Mouse (Mus musculus): ENCODE measurements around the gene Zmynd19. TPM values are rescaled to one million over a fixed set of nuclear protein-coding genes. Genes with fewer than 3 reads are reported as not detected.

Gene Zmynd19
- polyA plus RNA-seq, 1 experiment from 2014 or later = 24.3 TPM

- Histone ChIP-seq H3K27me3 (replicated peaks) (no peaks in the 10 kb centered on the region), H3K4me1 (no peaks in the 10 kb centered on the region), H3K4me3 (no peak overlapping the region), H3K9ac (no peak overlapping the region), H3K27ac (no peak overlapping the region), H3K9me3 (no peaks in the 10 kb centered on the region), H3K4me2 (no peak overlapping the region), H3K36me3 (replicated peaks) (no peaks in the 10 kb centered on the region)
- WGBS = 81% methylated on average over 3 of the region's 3 CpGs
- no peak for ATAC-seq (replicated peaks)
Observed at GRCm38 (mm10) chr2:25000544-25001235, 51.1 kb downstream of the Zmynd19 start.

GRCm38 (mm10) chr2:25003946-25004786, 54.6 kb downstream of the Zmynd19 start:
- Histone ChIP-seq H3K4me1 (no peaks in the 10 kb centered on the region), H3K4me3 (no peak overlapping the region), H3K27ac (no peak overlapping the region), H3K9ac (no peak overlapping the region), H3K27me3 (replicated peaks) (no peaks in the 10 kb centered on the region), H3K4me2 (no peak overlapping the region), H3K9me3 (no peaks in the 10 kb centered on the region), H3K36me3 (replicated peaks) (no peaks in the 10 kb centered on the region)
- 42% methylated on average over 9 of the region's 9 CpGs for WGBS
- peak; percentile 56; the same call in 1 of the 2 replicates for ATAC-seq (replicated peaks)

- Histone ChIP-seq H3K27me3 (replicated peaks) (no peaks in the 10 kb centered on the region), H3K27ac (no peak overlapping the region), H3K9ac (no peak overlapping the region), H3K4me2 (no peak overlapping the region), H3K9me3 (no peaks in the 10 kb centered on the region), H3K4me1 (no peaks in the 10 kb centered on the region), H3K4me3 (no peak overlapping the region), H3K36me3 (replicated peaks) (no peaks in the 10 kb centered on the region)
- no peak for ATAC-seq (replicated peaks)
- WGBS = 95% methylated on average over 1 of the region's 1 CpGs
Observed at GRCm38 (mm10) chr2:25006767-25007166, 57.2 kb downstream of the Zmynd19 start.

DNA sequence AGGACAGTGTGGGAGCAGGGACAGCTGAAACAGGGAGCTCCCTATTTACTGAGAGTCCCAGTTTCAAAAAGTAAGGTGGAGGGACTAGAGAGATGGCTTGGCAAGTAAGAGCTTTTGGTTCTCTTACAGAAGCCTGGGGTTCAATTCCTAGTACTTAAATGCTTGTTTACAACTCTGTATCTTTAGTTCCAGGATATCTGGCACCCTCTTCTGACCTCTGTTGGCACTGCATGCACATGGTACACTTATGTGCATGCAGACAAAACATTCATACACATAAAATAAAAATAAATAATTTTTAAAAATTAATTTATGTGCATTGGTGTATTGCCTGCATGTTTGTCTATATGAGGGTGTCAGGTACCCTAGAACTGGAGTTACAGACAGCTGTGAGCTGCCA, 58.7 kb downstream of the Zmynd19 start:
- Histone ChIP-seq H3K4me2 (no peak overlapping the region), H3K9ac (no peak overlapping the region), H3K27ac (no peak overlapping the region), H3K4me1 (no peaks in the 10 kb centered on the region), H3K9me3 (no peaks in the 10 kb centered on the region), H3K36me3 (replicated peaks) (no peaks in the 10 kb centered on the region), H3K27me3 (replicated peaks) (no peaks in the 10 kb centered on the region), H3K4me3 (no peak overlapping the region)
- ATAC-seq (replicated peaks) = no peak

Small RNA genes lying within 50 kb of the gene (microRNA-seq; reads per million reads assigned to microRNA genes)
- gene Gm22875 = not detected

Other genes starting within 250 kb of the Zmynd19 start
- 17.0 and 18.4 TPM in 2 replicates for gene Cacna1b, start 186.6 kb upstream of the Zmynd19 start, polyA plus RNA-seq (2015; fragmentation: Nextera tagmentation; extraction: Ambion mirVana)
- gene Ehmt1, start 30.2 kb upstream of the Zmynd19 start, polyA plus RNA-seq (2015; fragmentation: Nextera tagmentation; extraction: Ambion mirVana) = 108 and 117 TPM in 2 replicates
- 33.5 and 35.7 TPM in 2 replicates for gene Arrdc1, start 14.5 kb upstream of the Zmynd19 start, polyA plus RNA-seq (2015; fragmentation: Nextera tagmentation; extraction: Ambion mirVana)
- gene Dph7, start 12.6 kb downstream of the Zmynd19 start, polyA plus RNA-seq (2015; fragmentation: Nextera tagmentation; extraction: Ambion mirVana) = 37.7 and 44.8 TPM in 2 replicates
- 139 and 148 TPM in 2 replicates for gene Mrpl41, start 25.3 kb downstream of the Zmynd19 start, polyA plus RNA-seq (2015; fragmentation: Nextera tagmentation; extraction: Ambion mirVana)
- gene Pnpla7, start 26.2 kb downstream of the Zmynd19 start, polyA plus RNA-seq (2015; fragmentation: Nextera tagmentation; extraction: Ambion mirVana) = 3.3 and 4.5 TPM in 2 replicates
- gene Nsmf, start 104.6 kb downstream of the Zmynd19 start, polyA plus RNA-seq (2015; fragmentation: Nextera tagmentation; extraction: Ambion mirVana) = 180 and 188 TPM in 2 replicates
- not detected in 2 replicates for gene Entpd8, start 130.5 kb downstream of the Zmynd19 start, polyA plus RNA-seq (2015; fragmentation: Nextera tagmentation; extraction: Ambion mirVana)
- not detected in 2 replicates for gene Noxa1, start 145.4 kb downstream of the Zmynd19 start, polyA plus RNA-seq (2015; fragmentation: Nextera tagmentation; extraction: Ambion mirVana)
- gene Nrarp, start 231.0 kb downstream of the Zmynd19 start, polyA plus RNA-seq (2015; fragmentation: Nextera tagmentation; extraction: Ambion mirVana) = 15.3 and 18.1 TPM in 2 replicates
- gene Tor4a, start 247.1 kb downstream of the Zmynd19 start, polyA plus RNA-seq (2015; fragmentation: Nextera tagmentation; extraction: Ambion mirVana) = 1.9 and 2.0 TPM in 2 replicates